Mouse (Mus musculus) CD4-positive helper T cell, adult 2 months (primary cell): ENCODE results near the gene Kat8.

Experiments
- DNase-seq: peaks from one replicate; pipeline ENCODE4 v3.0.0-alpha.2; 2012; ENCODE audit warnings: low read depth, missing footprints, low spot score

Gene Kat8

GRCm38 (mm10) chr7:127912190-127912871, at the start of gene Kat8:
Gene Kat8, plus strand, starts transcription at chr7:127912516.
- DNase-seq = peak; percentile 93

DNA sequence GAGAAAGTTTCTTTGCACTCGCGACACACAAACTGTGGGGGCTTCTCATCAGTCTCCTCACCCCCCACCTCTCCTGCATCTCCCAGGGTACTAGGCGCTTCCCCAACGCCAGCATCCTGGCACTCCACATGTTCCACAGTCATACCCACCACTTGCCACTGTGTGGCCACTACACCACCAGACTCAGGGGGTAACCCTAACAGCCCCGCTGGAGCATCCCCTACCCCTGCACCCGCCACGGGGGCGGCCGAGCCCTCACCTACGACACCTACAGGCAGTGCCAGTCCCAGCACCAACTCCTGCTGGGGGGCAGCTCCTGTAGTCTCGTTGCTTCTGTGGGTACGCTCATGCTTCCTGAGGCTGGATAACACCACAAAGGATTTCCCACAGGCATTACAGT, 45.9 kb upstream of the Kat8 start:
- DNase-seq = no peak

DNA sequence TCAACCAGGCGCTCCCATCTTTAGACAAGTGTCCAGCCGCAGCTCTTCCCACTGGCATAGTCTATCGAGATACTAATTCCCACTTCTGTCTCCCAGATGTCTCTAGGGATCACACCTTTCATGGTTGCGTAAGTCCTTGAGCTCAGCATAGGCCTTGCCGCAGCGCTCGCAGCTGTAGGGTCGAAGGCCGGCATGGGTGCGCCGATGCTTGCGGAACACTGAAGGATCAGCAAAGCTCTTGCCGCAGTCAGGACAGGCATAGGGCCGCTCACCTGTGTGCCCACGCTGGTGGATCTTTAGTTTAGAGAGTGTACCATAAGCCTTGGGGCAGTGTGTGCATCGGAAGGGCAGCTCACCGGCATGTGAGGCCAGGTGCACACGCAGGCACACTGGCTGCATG, 44.7 kb upstream of the Kat8 start:
- no peak for DNase-seq

DNA sequence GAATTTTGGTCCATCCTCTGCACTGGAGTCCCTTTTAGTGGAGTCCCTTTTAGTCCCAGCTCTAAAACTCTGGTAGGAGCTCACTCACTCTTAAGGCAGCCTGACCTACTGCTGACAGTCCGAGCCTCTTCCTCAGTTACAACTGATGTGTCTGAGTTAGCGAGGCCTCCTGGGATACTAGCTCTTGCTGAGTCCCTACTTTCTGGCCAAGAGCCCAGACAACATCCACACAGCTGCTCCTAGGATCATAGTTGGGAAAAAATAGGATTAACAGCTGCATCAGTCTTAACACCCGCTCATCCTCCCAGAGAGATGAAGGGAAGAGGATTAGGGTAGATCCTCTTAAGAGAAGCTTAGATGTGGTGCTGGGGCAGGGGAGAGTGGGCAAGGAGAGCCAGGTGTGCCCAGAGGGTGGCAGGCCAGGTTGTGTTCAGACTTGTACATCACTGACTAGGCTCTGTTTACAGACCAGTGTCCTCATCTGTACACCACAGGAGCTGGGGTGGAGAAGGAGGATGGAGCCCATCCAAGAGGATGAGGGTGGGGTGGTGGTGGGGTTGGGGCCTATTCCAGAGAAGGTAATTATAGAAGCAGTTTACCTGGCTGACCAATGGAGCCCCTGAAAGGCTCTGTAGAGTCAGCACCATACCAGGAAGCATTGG, 43.0 kb upstream of the Kat8 start:
- no peak for DNase-seq

DNA sequence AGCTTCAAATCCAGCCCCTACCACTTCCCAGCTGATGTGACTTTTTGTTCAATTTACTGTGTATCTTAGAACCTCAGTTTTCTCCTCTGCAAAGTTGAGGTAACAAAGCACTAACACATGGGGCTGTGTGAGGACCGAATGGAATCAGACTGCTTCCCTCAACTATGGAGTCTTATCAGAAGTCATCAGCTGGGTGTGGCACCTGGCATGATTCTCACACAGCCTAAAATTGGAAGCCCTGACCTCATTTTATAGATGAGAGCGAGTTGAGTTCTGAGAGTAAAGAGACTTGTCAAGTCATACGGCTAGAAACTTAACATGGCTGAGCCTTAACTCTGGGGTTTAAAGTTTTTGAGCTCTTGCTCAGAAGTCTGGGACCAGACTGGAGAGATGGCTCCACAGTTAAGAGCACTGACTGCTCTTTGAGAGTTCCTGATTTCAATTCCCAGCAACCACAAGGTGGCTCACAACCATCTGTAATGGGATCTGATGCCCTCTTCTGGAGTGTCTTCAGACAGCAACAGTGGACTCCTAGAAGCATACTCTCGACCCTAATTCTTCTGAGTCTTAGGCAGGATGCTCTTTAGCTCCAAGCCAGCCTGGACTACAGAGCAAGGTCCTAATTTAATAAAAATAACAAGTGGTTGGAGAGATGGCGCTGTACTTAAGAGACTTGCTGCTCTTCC, 42.0 kb upstream of the Kat8 start:
- no peak for DNase-seq

DNA sequence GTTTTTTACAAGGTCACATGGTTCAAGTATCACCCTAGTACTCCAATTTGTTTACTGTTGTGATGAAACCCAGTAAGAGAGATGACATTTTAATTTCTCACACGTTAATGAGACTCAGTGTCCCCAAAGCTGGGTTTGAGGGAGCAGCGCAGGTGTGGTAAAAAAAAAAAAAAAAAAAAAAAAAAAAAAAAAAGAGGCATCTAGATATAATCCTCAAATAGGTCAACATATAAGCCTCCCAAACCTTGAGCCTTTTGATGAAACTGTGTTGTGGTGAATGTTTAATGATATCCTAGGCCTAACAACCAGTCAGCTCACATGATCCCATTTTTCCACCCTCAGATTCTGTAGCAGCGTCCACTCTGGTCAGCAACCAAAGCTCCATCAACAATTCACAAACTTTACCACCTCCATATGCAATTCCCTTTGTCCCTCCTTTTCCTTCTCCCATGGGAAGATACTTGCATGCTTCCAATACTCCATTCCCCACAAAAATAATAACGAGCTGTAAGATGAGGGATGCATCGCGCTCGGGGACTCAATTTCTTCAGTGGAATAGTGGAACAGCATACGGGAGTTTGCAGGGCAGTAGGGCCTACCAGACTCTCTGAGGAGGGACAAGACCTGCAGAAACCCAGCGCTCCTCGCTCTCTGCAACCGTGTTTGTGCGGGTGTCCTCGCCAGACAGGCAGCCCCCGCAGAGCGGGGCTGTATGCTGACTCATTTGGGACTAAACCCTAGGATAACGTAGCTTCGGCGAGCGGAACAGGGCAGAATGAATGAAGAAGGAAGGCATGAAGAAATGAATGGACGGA, 37.3 kb upstream of the Kat8 start:
- no peak for DNase-seq

DNA sequence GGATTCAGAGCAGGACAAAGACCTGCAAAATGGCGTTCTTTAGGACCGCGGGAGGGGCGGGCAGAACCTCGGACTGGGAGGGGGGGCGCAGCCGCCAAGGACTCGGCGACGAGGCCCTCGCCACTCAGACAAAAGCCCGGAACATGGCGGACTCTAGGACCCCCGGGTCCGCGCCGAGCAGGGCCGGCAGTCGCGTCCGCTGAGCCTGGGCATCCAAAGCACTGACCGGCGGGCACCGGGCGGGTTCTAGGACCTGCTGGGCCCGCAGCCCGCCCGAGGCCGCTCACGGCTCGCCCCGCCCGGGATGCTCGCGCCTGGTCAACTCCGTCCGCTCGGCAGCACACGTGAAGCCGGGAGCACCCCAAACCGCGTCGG, 36.7 kb upstream of the Kat8 start:
- peak; percentile 90 for DNase-seq

DNA sequence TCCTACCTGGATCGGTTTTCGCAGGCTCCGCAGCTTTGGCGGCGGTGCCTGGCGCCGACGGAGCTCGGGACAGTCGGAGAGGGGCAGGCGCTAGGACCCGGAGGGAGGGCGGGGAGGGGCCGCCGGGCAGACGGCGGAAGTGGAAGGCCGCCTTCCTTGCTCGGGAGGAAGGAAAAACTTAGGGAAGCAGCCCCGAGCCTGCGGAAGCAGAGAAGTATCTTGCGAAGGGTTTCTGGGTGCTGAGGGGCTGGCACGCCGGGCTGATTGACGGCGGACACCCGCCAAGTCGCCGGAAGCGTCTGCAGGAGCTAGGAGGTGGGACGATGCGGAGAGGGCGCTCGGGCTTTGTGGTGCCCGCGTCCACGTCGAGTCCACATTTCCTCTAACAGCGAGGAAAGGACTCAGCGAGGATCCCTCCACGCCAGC, 36.3 kb upstream of the Kat8 start, which contains the start of gene Zfp646:
Gene Zfp646 (plus strand): TSS at position 181 of the 426 bp plus-strand sequence.
- peak; percentile 93 for DNase-seq

DNA sequence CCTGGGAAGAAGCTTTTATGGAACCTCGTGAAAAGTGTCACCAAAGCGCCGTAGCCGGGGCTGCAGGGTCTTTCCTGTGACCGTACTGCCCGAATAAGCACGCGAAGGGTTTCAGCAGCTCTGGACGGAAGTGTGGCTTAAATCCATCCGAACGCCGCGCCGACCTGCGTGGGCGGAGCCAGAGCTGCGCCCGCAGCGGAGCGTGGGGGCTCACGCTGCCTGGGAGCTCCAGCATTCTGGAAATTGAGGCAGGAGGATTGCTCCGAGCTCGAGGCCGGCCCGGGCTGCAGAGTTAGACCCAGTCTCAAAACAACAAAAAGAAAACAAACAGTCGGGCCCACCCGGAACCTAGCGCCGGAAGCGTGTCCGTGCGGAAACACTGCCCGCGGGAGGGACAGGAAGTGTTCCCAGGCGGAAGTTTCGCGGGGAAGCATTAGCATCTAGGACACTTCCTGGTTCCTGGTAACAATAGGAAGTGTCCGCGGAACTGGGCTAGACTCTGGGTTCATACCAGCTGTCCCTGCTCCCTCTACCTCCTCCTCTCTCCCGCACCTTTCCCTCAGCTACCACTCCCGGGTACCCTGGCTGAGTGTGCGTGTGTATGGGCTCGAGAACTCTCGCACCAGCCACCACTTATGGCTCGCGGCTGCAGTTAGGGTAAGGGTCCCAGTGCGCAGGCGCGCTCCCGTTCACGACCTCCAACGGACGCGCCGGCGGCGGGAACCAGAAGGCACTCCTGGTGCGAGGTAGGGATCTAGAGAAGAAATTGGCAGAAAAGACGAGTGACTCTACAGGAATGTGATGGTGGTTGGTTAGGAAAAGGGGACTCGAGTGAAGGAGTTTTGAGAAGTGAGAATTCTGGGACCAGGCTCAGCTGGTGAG, 35.6 kb upstream of the Kat8 start, which contains the start of gene Zfp668:
Gene Zfp668 (minus strand): TSS at position 362 of the 882 bp plus-strand sequence.
- DNase-seq = peak; percentile 91

DNA sequence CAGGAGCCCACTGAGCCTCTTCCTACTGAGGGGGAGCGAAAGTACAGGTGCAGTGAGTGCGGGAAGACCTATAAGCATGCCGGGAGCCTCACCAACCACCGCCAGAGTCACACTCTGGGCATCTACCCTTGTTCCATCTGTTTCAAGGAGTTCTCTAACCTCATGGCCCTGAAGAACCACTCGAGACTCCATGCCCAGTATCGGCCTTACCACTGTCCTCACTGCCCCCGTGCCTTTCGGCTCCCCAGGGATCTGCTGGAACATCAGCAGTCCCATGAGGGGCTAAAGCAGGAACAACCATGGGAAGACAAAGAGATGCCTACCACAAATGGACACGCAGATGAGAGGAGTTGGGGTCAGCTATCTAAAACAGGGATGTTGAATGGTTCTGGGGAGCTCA, 33.0 kb upstream of the Kat8 start:
- no peak for DNase-seq

GRCm38 (mm10) chr7:127880431-127880830, 31.9 kb upstream of the Kat8 start:
- no peak for DNase-seq

DNA sequence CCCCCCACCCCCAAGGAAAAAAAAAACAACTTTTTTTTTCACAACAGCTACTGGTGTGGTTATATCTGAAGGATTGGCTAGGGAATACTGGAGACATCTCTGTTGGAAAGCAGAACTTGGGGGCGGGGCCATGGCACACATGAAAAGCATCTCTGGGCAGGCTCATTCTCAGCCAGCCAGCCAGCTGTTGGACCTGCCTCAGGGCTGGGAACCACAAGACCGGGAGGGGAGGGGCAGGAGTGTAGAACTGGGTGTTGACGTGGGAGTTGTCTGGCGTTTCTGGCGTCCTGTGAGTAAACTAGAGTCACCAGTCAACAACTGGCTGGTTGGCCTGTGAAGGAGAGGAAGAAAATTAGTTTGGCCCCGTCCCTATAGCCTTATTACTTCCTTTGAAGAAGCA, 26.4 kb upstream of the Kat8 start:
- no peak for DNase-seq

DNA sequence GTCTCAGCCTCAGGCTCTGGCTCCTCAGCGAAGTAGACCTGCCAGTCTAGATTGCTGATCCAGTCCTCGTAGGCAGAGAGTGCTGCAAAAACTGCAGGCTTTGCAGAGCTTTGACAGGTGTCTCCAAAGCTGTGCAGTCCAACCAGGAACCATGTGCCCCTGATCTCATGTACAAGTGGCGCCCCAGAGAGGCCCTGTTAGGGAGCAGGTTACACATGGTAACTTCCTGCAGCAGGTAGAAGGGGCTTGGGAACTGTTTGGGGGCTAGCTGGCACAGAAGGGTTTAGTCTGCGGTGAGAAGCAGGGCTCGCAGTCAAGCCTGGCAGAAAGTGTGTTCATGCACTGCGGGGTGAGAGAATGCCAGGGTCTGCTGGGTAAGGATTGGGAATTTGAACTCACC, 25.8 kb upstream of the Kat8 start:
- DNase-seq = no peak

- no peak for DNase-seq
Observed at GRCm38 (mm10) chr7:127887191-127887590, 25.1 kb upstream of the Kat8 start.

DNA sequence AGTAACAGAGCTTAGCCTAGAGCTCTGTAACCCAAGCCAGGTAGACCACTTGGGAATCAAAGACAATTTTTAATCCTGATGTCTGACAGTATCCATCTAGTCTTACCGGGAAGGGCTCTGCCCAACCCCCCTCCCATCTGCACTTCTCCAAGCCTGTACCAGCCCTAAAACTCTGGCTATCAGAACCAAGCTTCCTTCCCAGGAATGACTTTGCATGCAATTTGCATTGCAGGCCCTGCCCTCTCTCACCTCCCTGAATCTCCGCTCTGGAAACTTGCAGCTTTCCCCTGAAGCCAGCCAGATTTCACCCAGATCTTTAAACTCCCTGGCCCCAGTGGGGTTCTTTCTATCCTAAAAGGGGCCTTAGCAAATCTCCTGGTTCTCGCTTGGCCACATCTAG, 24.5 kb upstream of the Kat8 start:
- no peak for DNase-seq

- no peak for DNase-seq
Observed at GRCm38 (mm10) chr7:127888821-127889220, 23.5 kb upstream of the Kat8 start.

DNA sequence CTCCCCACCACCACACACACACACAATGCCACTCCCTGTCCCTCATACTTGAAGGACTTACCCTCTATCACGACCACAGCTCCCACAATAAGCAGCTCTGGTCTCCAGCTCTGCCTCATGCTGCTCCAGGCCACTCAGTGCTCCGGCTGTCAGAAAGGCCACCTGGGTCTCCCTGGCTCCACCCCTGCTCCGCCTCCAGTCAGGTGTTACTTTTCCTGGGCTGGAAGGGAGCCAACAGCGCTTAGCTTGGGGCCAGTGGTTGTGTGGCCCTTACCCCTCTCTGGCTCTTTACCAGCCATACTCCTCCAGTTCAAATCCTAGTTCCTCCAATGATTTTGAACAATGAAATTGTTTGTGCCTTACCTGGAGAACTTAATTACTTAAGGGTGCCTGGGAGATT, 21.5 kb upstream of the Kat8 start, which contains the start of gene Prss53:
Gene Prss53 (minus strand): TSS at position 173 of the 400 bp plus-strand sequence.
- no peak for DNase-seq

- DNase-seq = no peak
Observed at GRCm38 (mm10) chr7:127894480-127894879, 17.8 kb upstream of the Kat8 start.

DNA sequence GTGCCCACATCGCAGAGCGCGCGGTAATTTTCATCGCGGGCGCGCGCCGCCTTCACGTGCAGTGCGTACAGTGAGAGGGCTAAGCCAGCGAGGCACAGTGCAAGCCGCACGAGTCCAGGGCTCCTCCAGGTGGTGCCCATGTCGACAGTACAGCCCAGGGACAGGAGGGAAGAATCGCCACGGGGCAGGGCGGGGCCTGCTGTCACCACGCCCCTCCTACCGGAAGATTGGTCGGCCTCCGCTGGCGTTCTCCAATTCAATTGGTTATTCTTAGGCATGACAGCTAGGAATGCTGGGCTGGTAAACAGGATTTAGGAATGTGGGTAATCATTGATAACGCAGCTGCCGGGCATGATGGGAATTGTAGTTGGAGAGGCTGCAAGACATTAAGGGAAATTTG, 16.9 kb upstream of the Kat8 start, which contains the start of the genes Gm21974 and Vkorc1:
Gene Gm21974 (minus strand): TSS at position 13 of the 400 bp plus-strand sequence.
Gene Vkorc1 (minus strand): TSS at position 176 of the 400 bp plus-strand sequence.
- peak; percentile 90 for DNase-seq

GRCm38 (mm10) chr7:127895891-127896290, 16.4 kb upstream of the Kat8 start:
- DNase-seq = peak; percentile 16
